Comparison of ENCODE assay signal across 26 mouse cellular contexts in the genomic region with DNA sequence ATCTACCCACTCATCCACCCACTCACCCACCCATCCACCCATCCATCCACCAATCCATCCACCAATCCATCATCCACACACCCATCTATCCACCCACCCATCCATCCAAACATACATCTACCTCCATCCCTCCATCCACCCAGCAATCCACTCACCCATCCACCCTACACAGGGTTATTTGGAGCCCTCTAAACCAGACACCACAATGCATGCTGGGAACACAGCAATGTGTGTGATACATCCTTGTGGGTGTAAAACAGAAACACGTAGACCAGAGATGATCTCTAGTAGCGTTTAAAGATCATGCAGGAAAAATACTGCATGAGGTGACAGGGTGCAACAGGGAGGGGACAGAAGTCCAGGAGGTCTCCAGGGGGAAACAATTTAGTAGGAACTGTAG. TPM values are rescaled to one million over a fixed set of nuclear protein-coding genes. Genes with fewer than 3 reads are reported as not detected.
DNase-seq lines count a peak whose midpoint lies in the region; ATAC-seq and TF ChIP-seq lines count a peak whose summit lies in the region.
"Had no signal": no experiment of that assay in that cellular context is flagged by ENCODE, and none has a peak within 500 bp of the region (broad histone marks: within the 10 kb centered on the region; RNA-seq: fewer than 3 reads in every experiment).

No protein-coding gene starts in this region.

- H3K27ac ChIP-seq in left cerebral cortex, adult 2 months: peak overlapping the region; percentile 93
- H3K27ac ChIP-seq in olfactory bulb, adult 2 months (ENCODE audit: insufficient read depth, low read depth, low read length): peak overlapping the region; percentile 39; the same call in 1 of the 2 replicates
- H3K27ac ChIP-seq: embryonic facial prominence, embryonic 10.5 days; embryonic facial prominence, embryonic 12.5 days; forebrain, embryonic 13.5 days; forebrain, embryonic 15.5 days had no signal

- H3K4me1 ChIP-seq in olfactory bulb, adult 2 months (ENCODE audit: control insufficient read depth, insufficient read depth, low read length): peaks cover 51% of the 10 kb centered on the region

- TF ChIP-seq POLR2A in olfactory bulb, adult 2 months (IDR thresholded peaks at IDR 0.05; ENCODE audit: insufficient read depth, low read depth, low read length): no peak

- 45% methylated on average over 2 of the region's 2 CpGs for WGBS in olfactory bulb, adult 2 months

- TF ChIP-seq CTCF in left cerebral cortex, adult 2 months (IDR thresholded peaks at IDR 0.05): no peak
- TF ChIP-seq CTCF in olfactory bulb, adult 2 months (IDR thresholded peaks at IDR 0.05; ENCODE audit: insufficient read depth, low read depth, low read length): no peak

- ATAC-seq in frontal cortex, adult (ENCODE audit: low TSS enrichment): peak; percentile 17; the same call in 1 of the 2 replicates
- ATAC-seq: activated CD4-positive, CD25-positive, alpha-beta regulatory T cell, adult 4 months; CD4-positive, CD25-positive, alpha-beta regulatory T cell, adult 4 months; forebrain, embryonic 13.5 days; forebrain, embryonic 15.5 days; Patski had no signal

- H3K4me3 ChIP-seq in left cerebral cortex, adult 2 months: peak overlapping the region; percentile 31
- H3K4me3 ChIP-seq in olfactory bulb, adult 2 months (ENCODE audit: insufficient read depth, low read depth, low read length): peak overlapping the region; percentile 29; the same call in 1 of the 2 replicates
- H3K4me3 ChIP-seq: embryonic facial prominence, embryonic 10.5 days; embryonic facial prominence, embryonic 12.5 days; forebrain, embryonic 13.5 days; forebrain, embryonic 15.5 days had no signal

- intact Hi-C loops in left cerebral cortex, adult 2 months (cut with DNase I): loop anchor here (5.0 kb wide), 2 partner anchors 48 to 123 kb away; a partner anchor contains a TSS
- intact Hi-C loops in left cerebral cortex, postnatal 10 days (cut with DNase I): loop anchor here (10.0 kb wide), 1 partner anchor 51 kb away; no protein-coding TSS in a partner anchor

- DNase-seq in frontal cortex, postnatal 10 days (ENCODE audit: low spot score in 2 of 2): no peak
- no peak for DNase-seq in left cerebral cortex, adult 2 months (ENCODE audit: extremely low spot score in 1 of 2, low spot score in 2 of 2)
- DNase-seq in left cerebral cortex, postnatal 10 days (ENCODE audit: extremely low spot score in 1 of 2, low spot score in 2 of 2): no peak
- peak; percentile 76 for DNase-seq in brain, adult 2 months (ENCODE audit: low read depth, low spot score)
- DNase-seq in neural tube, embryonic 10.5 days (ENCODE audit: extremely low spot score, low spot score): no peak
- DNase-seq: adrenal gland, adult 8-10 months; adrenal gland, postnatal 14 days; adrenal gland, postnatal 36 days; B cell, adult 2 months; cerebellum, adult 11 months; cerebellum, adult 18-20 months; cerebellum, adult 8-10 months; cerebellum, adult 9-11 months; cerebellum, postnatal 14 days; cerebellum, postnatal 36 days had no signal

RNA-seq across cellular contexts. Expression of a gene that starts 4.5 kb away (rescaled TPM):
- total RNA-seq in left cerebral cortex, adult 2 months (2021): 100 to 1,000 TPM; 230 to 237 TPM
- 10 to 100 TPM; 95.0 to 95.2 TPM for total RNA-seq in left cerebral cortex, postnatal 10 days (2021)
- polyA plus RNA-seq in olfactory bulb, adult 2 months (2012; ENCODE audit: insufficient read depth, insufficient read length, low replicate concordance, missing spikeins): 145 TPM in 1 of 2 replicates, not detected in the other
- polyA plus RNA-seq: G1E had no signal

RNA-seq across cellular contexts. Expression of a gene that starts 55.0 kb away (rescaled TPM):
- 1 to 10 TPM; 1.4 to 1.8 TPM for total RNA-seq in left cerebral cortex, adult 2 months (2021)
- total RNA-seq in left cerebral cortex, postnatal 10 days (2021): 1 to 10 TPM; 3.0 TPM
- polyA plus RNA-seq in olfactory bulb, adult 2 months (2012; ENCODE audit: insufficient read depth, insufficient read length, low replicate concordance, missing spikeins): not detected in 2 replicates
- total RNA-seq: common myeloid progenitor, adult 5-6 weeks; G1E had no signal
- polyA plus RNA-seq: G1E had no signal
